Mouse (Mus musculus): ENCODE data around the gene Foxg1.

GRCm38 (mm10) chr12:49378920-49379319, 3.5 kb upstream of the Foxg1 start:
- TF ChIP-seq CTCF (IDR thresholded peaks at IDR 0.05) (no peak), POLR2A (IDR thresholded peaks at IDR 0.05; ENCODE audit: insufficient read depth, low read depth, low read length) (no peak)
